Mouse (Mus musculus) lung, postnatal 0 days (tissue): Measurements from ENCODE around the gene Trit1.

Experiments used
- CTCF ChIP-seq: IDR thresholded peaks from 2 replicates; pipeline ENCODE4 v1.5.1; 2016; ENCODE audit warnings: antibody characterized with exemption, mild to moderate bottlenecking
- EP300 ChIP-seq: IDR thresholded peaks from 2 replicates; pipeline ENCODE4 v1.6.1; 2016; ENCODE audit warnings: antibody characterized with exemption, mild to moderate bottlenecking, control low read depth

DNA sequence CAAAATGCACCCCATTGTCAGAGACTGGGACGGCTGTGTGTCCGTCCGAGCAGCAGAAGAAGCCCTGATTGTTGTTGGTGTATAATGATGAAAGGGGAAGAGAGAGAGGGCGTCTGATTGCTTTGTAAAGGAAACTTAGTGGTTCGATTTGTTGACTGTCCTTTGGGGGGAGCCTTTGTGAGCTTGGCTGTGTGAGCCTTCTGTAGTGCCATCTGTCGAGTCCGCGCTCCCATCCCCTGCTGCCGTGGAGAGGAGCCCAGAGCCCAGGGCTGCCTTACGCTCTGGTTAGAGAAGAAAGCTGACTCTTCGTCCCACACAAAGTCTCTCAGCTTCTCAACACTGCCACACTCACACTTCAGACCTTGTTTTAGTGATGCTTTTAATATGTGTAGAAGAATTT is 36.8 kb downstream of the Trit1 start:
- no peak for TF ChIP-seq CTCF
- no peak for TF ChIP-seq EP300
